Mouse (Mus musculus) heart, embryonic 15.5 days (tissue): Measurements from ENCODE around the gene Inpp1. TPM values are rescaled to one million over a fixed set of nuclear protein-coding genes. Genes with fewer than 3 reads are reported as not detected.

Experiments used
- polyA plus RNA-seq: library from polyadenylated mRNA; unstranded; fragments of >200 nt; fragmentation: Nextera tagmentation; extraction: Ambion mirVana; gene quantifications from 2 replicates; pipeline ENCODE4 v1.2.1, GENCODE M21; 2015

The Inpp1 gene
- polyA plus RNA-seq, 1 experiment from 2014 or later, result 15.4 TPM

Other genes starting within 250 kb of the Inpp1 start
- 4.4 and 5.2 TPM in 2 replicates for gene Nemp2, start 187.0 kb downstream of the Inpp1 start, polyA plus RNA-seq
- 2.7 and 3.3 TPM in 2 replicates for gene Mfsd6, start 90.2 kb downstream of the Inpp1 start, polyA plus RNA-seq
- 26.9 and 31.3 TPM in 2 replicates for gene Hibch, start 27.2 kb upstream of the Inpp1 start, polyA plus RNA-seq
- gene 1700019D03Rik, start 202.5 kb upstream of the Inpp1 start, polyA plus RNA-seq, result 0.86 and 0.88 TPM in 2 replicates
- gene Mstn, start 244.0 kb upstream of the Inpp1 start, polyA plus RNA-seq, result 2.0 TPM in 2 replicates